Mouse (Mus musculus): ENCODE measurements around the gene Cpe.
A peak's percentile ranks its signal among the peaks of the same experiment; 100 is the strongest.

Gene Cpe

GRCm38 (mm10) chr8:64582887-64583286 is 110.0 kb downstream of the Cpe start:
- DNase-seq (ENCODE audit: inconsistent age in 2 of 2, low spot score in 1 of 2): no peak

- peak in 1 of 2 experiments; percentile 14 for DNase-seq (ENCODE audit: inconsistent age in 2 of 2, low spot score in 1 of 2)
These were observed 114.6 kb downstream of the Cpe start for GRCm38 (mm10) chr8:64578221-64578620.

DNA sequence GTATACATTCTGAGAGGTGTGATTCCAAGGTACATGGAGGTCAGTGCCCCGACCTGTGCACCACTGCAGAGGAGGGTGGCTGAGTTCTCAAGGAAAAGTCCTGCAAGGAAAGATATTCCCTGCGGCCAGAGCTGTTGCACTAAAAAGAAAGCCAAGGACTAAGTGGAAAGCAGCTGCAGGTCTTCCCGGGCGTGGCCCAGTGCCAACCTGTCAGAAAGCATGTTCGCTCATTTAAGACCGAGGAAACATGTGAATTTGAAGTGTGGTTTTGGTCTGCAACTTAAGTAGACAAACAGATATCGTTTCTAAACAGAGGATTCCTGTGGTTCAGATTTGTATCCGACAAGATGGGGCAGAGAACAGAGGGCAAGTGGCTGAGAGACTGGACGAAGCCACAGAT is 117.9 kb downstream of the Cpe start:
- peak in 1 of 2 experiments; percentile 4 for DNase-seq (ENCODE audit: inconsistent age in 2 of 2, low spot score in 1 of 2)

DNA sequence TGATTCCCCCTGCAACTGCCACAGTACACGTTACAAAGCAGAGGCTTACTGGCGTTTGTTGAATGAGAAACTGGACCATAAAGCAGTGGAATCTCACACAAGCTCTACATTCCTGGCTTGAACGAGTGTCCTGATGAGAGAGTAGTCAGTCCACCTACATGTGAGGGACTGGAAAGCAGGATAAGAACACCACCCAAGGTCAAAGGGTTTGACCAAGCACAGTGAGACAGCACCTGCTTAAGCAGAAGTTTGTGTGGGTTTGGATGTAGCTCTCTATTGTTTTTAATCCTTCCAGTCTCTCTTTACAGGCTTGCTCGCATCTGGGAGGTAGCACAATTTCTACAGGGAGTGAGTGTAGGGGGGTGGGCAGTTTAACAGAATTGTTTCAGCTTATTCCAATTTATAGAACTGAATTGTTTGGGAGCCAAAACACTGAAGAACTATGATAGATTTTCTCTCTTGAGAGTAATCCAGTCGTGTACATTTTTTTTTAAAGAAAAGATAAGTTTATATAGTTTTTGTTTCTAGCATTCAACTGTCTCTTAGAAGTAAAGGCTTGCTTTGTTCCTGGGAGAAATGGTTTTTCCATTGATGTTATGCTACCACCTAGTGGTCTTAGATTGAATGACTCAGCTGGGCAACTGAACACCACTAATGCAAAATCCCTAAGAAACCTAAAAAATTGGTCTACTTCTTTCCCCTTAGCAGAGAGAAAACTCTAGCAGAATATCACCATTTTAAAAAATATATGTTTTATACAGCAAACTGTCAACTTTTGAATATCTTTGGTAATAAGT is 144.6 kb downstream of the Cpe start:
- DNase-seq (ENCODE audit: inconsistent age in 2 of 2, low spot score in 1 of 2): peak in 1 of 2 experiments; percentile 83

- peak in 1 of 2 experiments; percentile 13 for DNase-seq (ENCODE audit: inconsistent age in 2 of 2, low spot score in 1 of 2)
These were observed 149.4 kb downstream of the Cpe start for GRCm38 (mm10) chr8:64543441-64543840.
